Mouse (Mus musculus): ENCODE results near the gene Diras1. TPM values are rescaled to one million over a fixed set of nuclear protein-coding genes. Genes with fewer than 3 reads are reported as not detected.
A peak's percentile ranks its signal among the peaks of the same experiment; 100 is the strongest.
"Not testable (repeated sequence)": the region's sequence is repeated elsewhere in the genome, so short reads cannot be mapped to it uniquely, and the experiment has no call there.

The Diras1 gene
- polyA plus RNA-seq, 1 experiment from 2014 or later, result 1.0 TPM

- H3K4me2 ChIP-seq; H3K27me3 ChIP-seq; H3K9me3 ChIP-seq; ATAC-seq (ENCODE audit: insufficient number of reproducible peaks, insufficient read depth, low FRiP score, low TSS enrichment, low read depth); H3K27ac ChIP-seq; H3K4me3 ChIP-seq: not testable (repeated sequence)
- Histone ChIP-seq H3K4me1 (peaks cover 35% of the 10 kb centered on the region), H3K36me3 (peaks cover 40% of the 10 kb centered on the region), H3K9ac (peak overlapping the region; percentile 58; the same call in 1 of the 2 replicates)
- WGBS, result 82% methylated on average over 11 of the region's 11 CpGs
These were observed 30.4 kb upstream of the Diras1 start for GRCm38 (mm10) chr10:81055802-81056340.

DNA sequence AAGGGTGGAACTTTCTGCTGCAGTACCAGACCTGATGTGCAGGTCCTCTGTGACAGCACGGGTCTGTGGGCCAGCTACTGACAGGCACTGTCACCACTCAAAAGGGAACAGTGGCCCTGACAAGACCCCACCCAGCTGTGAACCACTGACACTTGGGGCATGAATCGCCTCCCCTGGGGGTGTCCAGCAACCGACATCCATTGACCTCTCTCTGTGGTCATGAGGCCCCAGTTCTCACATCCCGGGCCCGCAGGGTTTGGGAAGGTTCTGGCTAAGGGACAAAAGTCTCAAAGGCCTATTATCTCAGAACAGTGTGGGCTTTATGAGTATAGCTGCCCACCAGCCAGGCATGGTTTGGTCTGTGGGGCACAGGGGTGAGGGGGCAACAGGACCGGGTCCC lies 29.7 kb upstream of the Diras1 start:
- Histone ChIP-seq H3K4me1 (peaks cover 35% of the 10 kb centered on the region), H3K9ac (no peak overlapping the region), H3K4me2 (no peak overlapping the region), H3K9me3 (no peaks in the 10 kb centered on the region), H3K27me3 (no peaks in the 10 kb centered on the region), H3K4me3 (no peak overlapping the region), H3K36me3 (peaks cover 47% of the 10 kb centered on the region), H3K27ac (no peak overlapping the region)
- WGBS, result 72% methylated on average over 6 of the region's 6 CpGs
- ATAC-seq (ENCODE audit: insufficient number of reproducible peaks, insufficient read depth, low FRiP score, low TSS enrichment, low read depth), result no peak

DNA sequence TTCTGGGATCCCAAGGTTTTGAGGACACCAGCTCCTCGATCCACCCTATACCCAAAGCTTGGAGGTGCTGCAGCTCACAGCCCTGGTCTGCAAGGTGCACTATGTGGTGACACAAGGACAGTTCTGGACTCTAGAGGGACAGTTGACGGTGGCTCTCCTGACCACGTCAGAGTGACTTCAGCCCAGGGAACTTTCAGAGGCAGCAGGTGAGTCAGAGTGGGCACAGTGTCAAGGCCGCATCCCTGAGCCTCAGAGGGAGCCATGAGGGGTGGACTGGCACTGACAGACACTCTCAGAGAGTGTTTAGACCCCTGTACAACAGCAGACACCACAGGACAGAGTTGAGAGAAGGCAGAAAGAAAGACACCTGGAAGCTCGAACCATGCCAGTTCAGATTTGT lies 27.1 kb upstream of the Diras1 start:
- H3K4me3 ChIP-seq, result no peak overlapping the region
- no peak overlapping the region for H3K4me2 ChIP-seq
- peaks cover 73% of the 10 kb centered on the region for H3K36me3 ChIP-seq
- WGBS, result 91% methylated on average over 5 of the region's 5 CpGs
- no peak for ATAC-seq (ENCODE audit: insufficient number of reproducible peaks, insufficient read depth, low FRiP score, low TSS enrichment, low read depth)
- H3K27ac ChIP-seq, result no peak overlapping the region
- peaks cover 17% of the 10 kb centered on the region for H3K4me1 ChIP-seq
- H3K9ac ChIP-seq, result no peak overlapping the region
- no peaks in the 10 kb centered on the region for H3K9me3 ChIP-seq
- H3K27me3 ChIP-seq, result no peaks in the 10 kb centered on the region

DNA sequence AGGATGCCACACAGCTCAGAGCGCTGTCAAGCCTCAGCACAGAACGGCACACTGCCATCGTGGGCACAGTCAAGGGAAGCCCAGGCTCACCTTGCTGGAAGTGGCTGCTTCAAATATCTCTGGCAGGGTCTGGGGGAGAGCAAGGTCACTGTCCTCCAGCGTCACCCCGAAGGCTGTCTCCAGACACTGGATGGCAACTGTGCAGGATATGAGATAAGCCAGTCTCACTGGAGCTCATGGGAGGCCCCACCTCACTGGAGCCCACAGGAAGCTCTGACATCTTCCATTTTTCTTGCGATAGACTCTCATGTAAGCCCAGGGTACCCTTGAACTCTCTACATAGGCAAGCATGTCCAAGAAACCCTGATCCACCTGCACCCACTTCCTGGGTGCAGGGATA lies 25.7 kb upstream of the Diras1 start:
- WGBS, result 97% methylated on average over 6 of the region's 6 CpGs
- H3K4me1 ChIP-seq, result peaks cover 3% of the 10 kb centered on the region; the same call in 1 of the 2 replicates
- no peaks in the 10 kb centered on the region for H3K27me3 ChIP-seq
- H3K4me2 ChIP-seq, result no peak overlapping the region
- ATAC-seq (ENCODE audit: insufficient number of reproducible peaks, insufficient read depth, low FRiP score, low TSS enrichment, low read depth), result no peak
- H3K9ac ChIP-seq, result no peak overlapping the region
- H3K4me3 ChIP-seq, result no peak overlapping the region
- no peak overlapping the region for H3K27ac ChIP-seq
- H3K9me3 ChIP-seq, result no peaks in the 10 kb centered on the region
- peaks cover 83% of the 10 kb centered on the region for H3K36me3 ChIP-seq

DNA sequence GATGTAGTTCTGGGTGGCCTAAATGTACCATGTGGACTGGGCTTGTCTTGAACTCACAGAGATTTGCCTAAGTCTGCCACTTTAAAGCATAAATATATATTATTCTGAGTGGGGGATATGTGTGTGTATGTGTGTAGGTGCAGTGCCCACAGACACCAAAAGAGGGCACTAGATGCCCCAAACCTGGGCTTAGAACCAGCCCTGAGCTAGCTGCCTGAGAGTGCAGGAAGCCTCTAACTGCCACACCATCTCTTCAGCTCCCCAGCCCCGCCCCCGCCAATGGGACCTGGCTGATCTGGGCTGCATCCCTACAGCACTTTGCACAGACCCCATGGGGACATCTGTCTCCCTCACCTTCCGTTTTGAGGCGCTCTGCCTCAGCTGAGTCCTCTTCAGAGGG lies 25.2 kb upstream of the Diras1 start:
- Histone ChIP-seq H3K27ac (no peak overlapping the region), H3K27me3 (no peaks in the 10 kb centered on the region)

GRCm38 (mm10) chr10:81045246-81045645 lies 19.8 kb upstream of the Diras1 start:
- H3K9me3 ChIP-seq; H3K9ac ChIP-seq; ATAC-seq (ENCODE audit: insufficient number of reproducible peaks, insufficient read depth, low FRiP score, low TSS enrichment, low read depth); H3K27ac ChIP-seq; H3K4me3 ChIP-seq; H3K4me1 ChIP-seq; H3K27me3 ChIP-seq; H3K4me2 ChIP-seq: not testable (repeated sequence)
- WGBS, result 91% methylated on average over 14 of the region's 14 CpGs
- H3K36me3 ChIP-seq, result peaks cover 80% of the 10 kb centered on the region

More for the DNA sequence above, 25.2 kb upstream of the Diras1 start:
- Histone ChIP-seq H3K4me1 (0 out of 2 replicates have a peak, but pooled peaks cover 2% of the 10 kb centered on the region), H3K9ac (no peak overlapping the region), H3K4me2 (no peak overlapping the region), H3K9me3 (no peaks in the 10 kb centered on the region), H3K36me3 (peaks cover 88% of the 10 kb centered on the region), H3K4me3 (no peak overlapping the region)
- WGBS, result 83% methylated on average over 4 of the region's 4 CpGs
- ATAC-seq (ENCODE audit: insufficient number of reproducible peaks, insufficient read depth, low FRiP score, low TSS enrichment, low read depth), result no peak

GRCm38 (mm10) chr10:81041458-81042175 lies 16.2 kb upstream of the Diras1 start:
- Histone ChIP-seq H3K36me3 (peaks cover 44% of the 10 kb centered on the region), H3K4me2 (no peak overlapping the region), H3K27me3 (no peaks in the 10 kb centered on the region), H3K9me3 (no peaks in the 10 kb centered on the region), H3K27ac (no peak overlapping the region), H3K4me1 (no peaks in the 10 kb centered on the region), H3K4me3 (no peak overlapping the region), H3K9ac (no peak overlapping the region)
- ATAC-seq (ENCODE audit: insufficient number of reproducible peaks, insufficient read depth, low FRiP score, low TSS enrichment, low read depth), result no peak
- 33% methylated on average over 13 of the region's 13 CpGs for WGBS

- Histone ChIP-seq H3K4me2 (peak within 1 kb of the TSS; percentile 78), H3K36me3 (peaks cover 18% of the 10 kb centered on the region), H3K27ac (no peak within 1 kb of the TSS), H3K4me1 (0 out of 2 replicates have a peak, but pooled peaks cover 4% of the 10 kb centered on the region), H3K9ac (peak within 1 kb of the TSS; percentile 84), H3K9me3 (no peaks in the 10 kb centered on the region), H3K4me3 (peak within 1 kb of the TSS; percentile 87), H3K27me3 (no peaks in the 10 kb centered on the region)
- under 1% methylated on average over 35 of the region's 35 CpGs for WGBS
- peak; percentile 95 for ATAC-seq (ENCODE audit: insufficient number of reproducible peaks, insufficient read depth, low FRiP score, low TSS enrichment, low read depth)
These were observed 11.6 kb upstream of the Diras1 start, which contains the start of gene Slc39a3 for GRCm38 (mm10) chr10:81036988-81037580. Gene Slc39a3 (minus strand): TSS chr10:81037426.

DNA sequence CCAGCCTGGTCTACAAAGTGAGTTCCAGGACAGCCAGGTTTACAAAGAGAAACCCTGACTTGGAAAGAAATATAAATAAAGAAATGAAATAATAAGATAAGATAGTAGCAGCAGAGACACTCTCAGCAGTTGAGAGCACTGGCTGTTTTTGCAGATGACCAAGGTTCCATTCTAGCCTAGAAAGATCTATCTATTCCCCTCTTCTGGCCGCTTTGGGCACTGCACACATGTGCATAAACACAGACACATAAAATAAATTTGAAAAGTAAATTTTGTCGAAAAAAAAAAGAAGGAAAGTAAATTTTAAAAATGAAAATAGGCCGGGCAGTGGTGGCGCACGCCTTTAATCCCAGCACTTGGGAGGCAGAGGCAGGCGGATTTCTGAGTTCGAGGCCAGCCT lies 10.8 kb upstream of the Diras1 start:
- no peak for ATAC-seq (ENCODE audit: insufficient number of reproducible peaks, insufficient read depth, low FRiP score, low TSS enrichment, low read depth)
- Histone ChIP-seq H3K4me2 (no peak overlapping the region), H3K27me3 (no peaks in the 10 kb centered on the region), H3K36me3 (peaks cover 24% of the 10 kb centered on the region), H3K4me1 (0 out of 2 replicates have a peak, but pooled peaks cover 4% of the 10 kb centered on the region), H3K9ac (no peak overlapping the region), H3K27ac (no peak overlapping the region), H3K9me3 (no peaks in the 10 kb centered on the region), H3K4me3 (no peak overlapping the region)
- WGBS, result 74% methylated on average over 7 of the region's 7 CpGs

DNA sequence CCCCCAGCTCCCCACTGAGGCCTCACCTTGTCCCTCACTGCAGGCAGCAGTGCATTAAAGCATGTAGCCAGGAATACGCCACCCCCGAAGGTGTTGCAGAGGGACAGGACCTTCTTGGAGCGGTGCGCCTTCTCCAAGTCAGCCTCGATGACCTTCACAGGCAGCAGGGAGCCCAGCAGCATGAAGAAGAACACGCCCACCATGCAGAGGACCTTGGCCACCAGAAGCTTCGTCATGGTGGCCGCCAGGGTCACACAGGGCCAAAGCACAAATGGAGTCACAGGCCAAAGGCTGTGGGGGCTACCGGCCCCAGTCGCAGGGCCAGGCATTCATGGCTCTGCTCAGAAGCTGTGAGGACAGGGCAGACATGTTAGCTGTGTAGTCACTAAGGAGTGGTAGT lies 8.1 kb upstream of the Diras1 start:
- H3K9me3 ChIP-seq, result no peaks in the 10 kb centered on the region
- peaks cover 43% of the 10 kb centered on the region for H3K36me3 ChIP-seq
- H3K4me1 ChIP-seq, result 0 out of 2 replicates have a peak, but pooled peaks cover 4% of the 10 kb centered on the region
- H3K4me2 ChIP-seq, result no peak overlapping the region
- H3K9ac ChIP-seq, result no peak overlapping the region
- H3K4me3 ChIP-seq, result no peak overlapping the region
- ATAC-seq (ENCODE audit: insufficient number of reproducible peaks, insufficient read depth, low FRiP score, low TSS enrichment, low read depth), result no peak
- H3K27me3 ChIP-seq, result no peaks in the 10 kb centered on the region
- H3K27ac ChIP-seq, result no peak overlapping the region
- 79% methylated on average over 10 of the region's 10 CpGs for WGBS

DNA sequence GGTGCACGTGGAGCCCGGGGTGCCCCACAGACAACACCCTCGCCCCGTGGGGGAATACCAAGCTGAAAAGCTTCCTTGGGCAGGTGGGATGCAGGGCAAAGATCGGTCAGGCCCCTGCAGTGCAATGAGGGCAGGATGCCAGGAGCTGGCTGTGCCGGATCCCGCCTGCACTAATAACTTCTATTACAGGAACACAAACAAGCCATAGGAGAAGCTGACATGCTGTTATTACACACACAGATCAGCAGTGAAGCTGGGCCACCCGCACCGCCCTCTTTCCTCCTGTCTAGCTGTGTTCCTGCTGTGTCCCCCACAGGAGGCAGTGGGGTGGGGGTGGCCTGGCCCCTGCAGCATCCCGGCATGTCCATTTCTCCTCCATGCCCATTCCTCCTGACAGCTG lies 3.6 kb upstream of the Diras1 start:
- H3K9ac ChIP-seq, result no peak overlapping the region
- H3K9me3 ChIP-seq, result no peaks in the 10 kb centered on the region
- H3K36me3 ChIP-seq, result peaks cover 43% of the 10 kb centered on the region
- peaks cover 3% of the 10 kb centered on the region; the same call in 1 of the 2 replicates for H3K4me1 ChIP-seq
- H3K27ac ChIP-seq, result no peak overlapping the region
- WGBS, result 69% methylated on average over 10 of the region's 10 CpGs
- H3K4me2 ChIP-seq, result no peak overlapping the region
- ATAC-seq (ENCODE audit: insufficient number of reproducible peaks, insufficient read depth, low FRiP score, low TSS enrichment, low read depth), result no peak
- peaks cover 25% of the 10 kb centered on the region for H3K27me3 ChIP-seq
- H3K4me3 ChIP-seq, result no peak overlapping the region

DNA sequence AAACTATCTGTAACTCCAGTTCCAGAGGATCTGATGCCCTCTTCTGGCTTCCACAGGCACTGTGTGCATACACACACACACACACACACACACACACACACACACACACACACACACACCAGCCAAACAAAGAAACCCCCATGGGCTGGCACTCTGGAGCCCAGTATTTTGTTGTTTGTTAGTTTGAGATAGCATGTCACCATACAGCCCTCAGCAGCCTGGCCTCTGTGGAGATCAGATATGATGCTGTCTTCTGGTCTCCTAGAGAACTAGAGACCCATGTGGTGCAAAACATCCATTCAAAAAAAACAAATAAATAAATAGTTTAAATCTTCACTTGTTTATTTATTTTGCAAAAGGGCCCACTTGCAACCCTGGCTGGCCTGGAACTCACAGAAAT lies 2.8 kb upstream of the Diras1 start:
- H3K36me3 ChIP-seq, result peaks cover 36% of the 10 kb centered on the region
- peaks cover 34% of the 10 kb centered on the region for H3K27me3 ChIP-seq
- H3K4me3 ChIP-seq, result no peak overlapping the region
- H3K27ac ChIP-seq, result no peak overlapping the region
- no peaks in the 10 kb centered on the region for H3K9me3 ChIP-seq
- no peak for ATAC-seq (ENCODE audit: insufficient number of reproducible peaks, insufficient read depth, low FRiP score, low TSS enrichment, low read depth)
- H3K9ac ChIP-seq, result no peak overlapping the region
- peaks cover 3% of the 10 kb centered on the region; the same call in 1 of the 2 replicates for H3K4me1 ChIP-seq
- H3K4me2 ChIP-seq, result no peak overlapping the region
